Mouse (Mus musculus): Measurements from ENCODE around the gene Bola1. TPM values are rescaled to one million over a fixed set of nuclear protein-coding genes. Genes with fewer than 3 reads are reported as not detected.

Gene Bola1
- polyA plus RNA-seq, 1 experiment from 2014 or later = 75.7 TPM

DNA sequence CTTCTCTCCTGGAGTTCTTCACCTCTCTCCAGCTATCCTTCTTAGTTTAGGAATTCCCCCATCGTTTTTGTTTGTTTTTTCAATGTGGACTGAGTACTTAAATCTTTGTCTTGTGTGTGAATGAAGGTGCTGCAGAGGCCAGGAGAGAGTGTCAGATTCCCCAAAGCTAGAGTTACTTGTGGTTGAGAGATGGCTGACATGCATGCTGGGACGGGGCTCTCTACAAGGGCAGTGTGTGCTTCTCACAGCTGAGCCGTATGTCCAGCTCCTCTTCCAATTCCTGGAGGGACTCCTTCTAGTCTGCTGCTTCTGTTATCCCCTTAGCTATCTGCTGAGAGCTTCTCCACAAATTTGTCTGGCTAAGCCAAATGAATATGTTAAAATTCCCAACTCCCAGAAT, 16.3 kb upstream of the Bola1 start:
- H3K4me3 ChIP-seq (ENCODE audit: low read depth, low read length) = no peak overlapping the region
- H3K4me2 ChIP-seq (ENCODE audit: low read depth, low read length, severe bottlenecking) = no peak overlapping the region
- no peak overlapping the region for H3K27ac ChIP-seq (ENCODE audit: low read depth, low read length)
- no peak for DNase-seq (ENCODE audit: low spot score)
- H3K9me3 ChIP-seq (ENCODE audit: control insufficient read depth, low read length) = no peaks in the 10 kb centered on the region
- H3K36me3 ChIP-seq (ENCODE audit: control insufficient read depth, insufficient read depth, low read length) = no peaks in the 10 kb centered on the region
- 71% methylated on average over 3 of the region's 3 CpGs for WGBS
- no peaks in the 10 kb centered on the region for H3K27me3 ChIP-seq (ENCODE audit: control insufficient read depth, insufficient read depth, low read length)
- no peak for ATAC-seq (replicated peaks; ENCODE audit: low FRiP score)
- H3K9ac ChIP-seq (ENCODE audit: low read length) = no peak overlapping the region
- no peaks in the 10 kb centered on the region for H3K4me1 ChIP-seq (replicated peaks; ENCODE audit: control insufficient read depth, insufficient read depth, low read length)

DNA sequence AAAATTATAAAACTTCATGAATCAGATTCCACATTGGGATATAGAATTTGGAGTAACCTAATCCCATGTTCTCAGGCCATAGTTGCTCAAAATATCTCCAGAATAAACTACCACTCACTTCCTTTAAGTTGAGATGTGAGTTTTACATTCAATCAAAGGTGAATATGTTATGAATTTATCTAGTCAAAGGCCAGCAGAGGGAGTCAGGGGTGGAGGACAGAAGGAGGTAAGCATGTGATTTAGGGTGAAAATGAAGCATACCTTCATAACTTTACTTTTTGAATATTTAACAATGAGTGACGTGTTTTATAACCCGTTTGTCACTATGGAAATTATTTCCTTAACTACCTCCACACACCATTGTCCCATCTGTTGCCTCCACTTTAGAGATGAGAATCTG, 15.4 kb upstream of the Bola1 start:
- no peaks in the 10 kb centered on the region for H3K4me1 ChIP-seq (replicated peaks; ENCODE audit: control insufficient read depth, insufficient read depth, low read length)
- no peak overlapping the region for H3K9ac ChIP-seq (ENCODE audit: low read length)
- ATAC-seq (replicated peaks; ENCODE audit: low FRiP score) (no peak), DNase-seq (ENCODE audit: low spot score) (no peak)
- H3K27ac ChIP-seq (ENCODE audit: low read depth, low read length) = no peak overlapping the region
- H3K4me3 ChIP-seq (ENCODE audit: low read depth, low read length) = no peak overlapping the region
- no peaks in the 10 kb centered on the region for H3K9me3 ChIP-seq (ENCODE audit: control insufficient read depth, low read length)
- H3K36me3 ChIP-seq (ENCODE audit: control insufficient read depth, insufficient read depth, low read length) = no peaks in the 10 kb centered on the region
- no peak overlapping the region for H3K4me2 ChIP-seq (ENCODE audit: low read depth, low read length, severe bottlenecking)
- no peaks in the 10 kb centered on the region for H3K27me3 ChIP-seq (ENCODE audit: control insufficient read depth, insufficient read depth, low read length)
- 92% methylated on average over 2 of the region's 2 CpGs for WGBS

DNA sequence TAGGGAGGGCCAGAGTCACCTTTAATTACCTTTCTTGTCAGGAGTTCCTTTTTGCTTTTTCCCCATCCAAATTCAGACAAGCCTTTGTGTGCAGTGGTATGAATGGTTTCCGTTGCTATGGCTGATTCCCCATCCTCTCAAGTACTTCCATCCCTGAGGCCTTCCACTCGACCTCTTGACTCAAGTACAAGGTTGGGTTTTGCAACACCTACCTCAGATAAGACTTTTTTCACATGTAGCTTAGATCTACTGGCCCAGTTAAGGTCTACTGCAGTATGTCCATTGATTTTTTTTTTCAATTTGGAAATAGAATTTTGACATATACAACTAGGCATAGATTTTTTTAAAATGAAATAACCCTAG, 12.2 kb upstream of the Bola1 start:
- Histone ChIP-seq H3K27me3 (ENCODE audit: control insufficient read depth, insufficient read depth, low read length) (no peaks in the 10 kb centered on the region), H3K4me3 (ENCODE audit: low read depth, low read length) (no peak overlapping the region), H3K36me3 (ENCODE audit: control insufficient read depth, insufficient read depth, low read length) (no peaks in the 10 kb centered on the region), H3K4me1 (replicated peaks; ENCODE audit: control insufficient read depth, insufficient read depth, low read length) (0 out of 2 replicates have a peak, but pooled peaks cover 2% of the 10 kb centered on the region), H3K9me3 (ENCODE audit: control insufficient read depth, low read length) (no peaks in the 10 kb centered on the region), H3K4me2 (ENCODE audit: low read depth, low read length, severe bottlenecking) (no peak overlapping the region), H3K9ac (ENCODE audit: low read length) (no peak overlapping the region), H3K27ac (ENCODE audit: low read depth, low read length) (no peak overlapping the region)
- no peak for DNase-seq (ENCODE audit: low spot score)
- ATAC-seq (replicated peaks; ENCODE audit: low FRiP score) = no peak
- 69% methylated on average over 2 of the region's 2 CpGs for WGBS

DNA sequence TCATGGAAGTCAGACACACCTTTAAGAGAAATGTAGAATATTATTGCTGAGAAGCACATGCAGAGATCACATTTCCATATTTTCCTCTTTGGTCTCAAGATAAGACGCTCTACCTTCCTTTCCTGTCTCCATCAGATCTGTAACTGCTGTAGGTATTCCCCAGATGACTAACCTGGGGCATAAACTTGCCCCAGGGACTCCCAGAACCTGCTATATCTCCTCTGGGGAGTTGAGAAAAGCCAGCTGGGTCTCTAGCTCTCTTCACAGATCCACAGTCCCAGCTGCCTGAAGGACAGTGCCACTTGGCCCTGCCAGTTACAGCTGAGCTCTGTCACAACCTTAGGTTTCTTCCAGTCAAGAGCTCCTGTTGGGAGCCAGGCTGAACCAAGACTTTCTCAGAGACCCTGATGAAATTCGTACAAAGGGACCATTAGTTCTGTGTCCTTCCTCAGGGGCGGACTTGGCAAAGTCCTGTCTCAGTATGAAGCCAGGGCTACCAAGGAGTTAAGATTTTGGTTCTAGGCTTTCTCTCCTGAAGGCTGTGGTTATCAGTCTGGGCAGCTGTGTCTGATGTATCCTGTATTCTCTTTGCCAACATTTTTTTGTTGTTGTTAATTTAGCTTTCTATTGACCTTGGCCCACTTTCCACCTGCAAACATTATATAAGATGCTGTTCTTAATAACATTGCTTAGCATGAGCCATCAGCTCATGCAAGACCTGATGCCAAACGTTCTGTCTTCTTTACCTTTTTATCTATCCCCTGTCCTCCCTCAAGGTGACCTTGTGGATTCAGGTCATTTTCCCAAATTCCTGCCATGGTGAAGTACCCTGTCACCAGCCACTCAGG, 11.6 kb upstream of the Bola1 start:
- H3K27me3 ChIP-seq (ENCODE audit: control insufficient read depth, insufficient read depth, low read length) = no peaks in the 10 kb centered on the region
- no peaks in the 10 kb centered on the region for H3K36me3 ChIP-seq (ENCODE audit: control insufficient read depth, insufficient read depth, low read length)

DNA sequence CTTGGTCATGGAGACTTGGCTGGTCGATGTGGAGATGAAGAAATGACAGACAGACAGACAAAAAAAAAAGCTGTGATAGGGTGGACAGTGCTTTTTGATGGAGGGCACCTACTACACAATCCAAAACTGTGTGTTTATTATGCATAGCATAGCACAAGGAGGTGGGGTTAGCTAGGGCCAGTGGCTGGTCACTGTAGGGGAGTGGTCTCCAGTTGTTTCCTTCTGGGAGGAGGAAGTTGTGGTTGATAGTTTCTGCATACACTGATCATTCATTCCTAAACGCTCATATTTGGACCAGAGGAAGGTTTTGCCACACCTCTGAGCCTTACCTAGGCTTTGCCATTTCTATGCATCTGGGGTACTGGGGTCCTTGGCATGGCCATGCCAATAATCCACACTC, 10.9 kb upstream of the Bola1 start:
- Histone ChIP-seq H3K27me3 (ENCODE audit: control insufficient read depth, insufficient read depth, low read length) (no peaks in the 10 kb centered on the region), H3K4me1 (replicated peaks; ENCODE audit: control insufficient read depth, insufficient read depth, low read length) (0 out of 2 replicates have a peak, but pooled peaks cover 2% of the 10 kb centered on the region), H3K36me3 (ENCODE audit: control insufficient read depth, insufficient read depth, low read length) (no peaks in the 10 kb centered on the region), H3K9me3 (ENCODE audit: control insufficient read depth, low read length) (no peaks in the 10 kb centered on the region), H3K9ac (ENCODE audit: low read length) (no peak overlapping the region), H3K4me2 (ENCODE audit: low read depth, low read length, severe bottlenecking) (no peak overlapping the region), H3K27ac (ENCODE audit: low read depth, low read length) (no peak overlapping the region), H3K4me3 (ENCODE audit: low read depth, low read length) (no peak overlapping the region)
- ATAC-seq (replicated peaks; ENCODE audit: low FRiP score) = no peak
- DNase-seq (ENCODE audit: low spot score) = no peak
- 79% methylated on average over 2 of the region's 2 CpGs for WGBS

More for the DNA sequence above, 11.6 kb upstream of the Bola1 start:
- H3K4me2 ChIP-seq (ENCODE audit: low read depth, low read length, severe bottlenecking) = no peak overlapping the region
- no peak for DNase-seq (ENCODE audit: low spot score)
- no peak overlapping the region for H3K9ac ChIP-seq (ENCODE audit: low read length)
- no peak overlapping the region for H3K4me3 ChIP-seq (ENCODE audit: low read depth, low read length)
- no peak overlapping the region for H3K27ac ChIP-seq (ENCODE audit: low read depth, low read length)
- ATAC-seq (replicated peaks; ENCODE audit: low FRiP score) = no peak
- WGBS = 72% methylated on average over 4 of the region's 4 CpGs
- 0 out of 2 replicates have a peak, but pooled peaks cover 2% of the 10 kb centered on the region for H3K4me1 ChIP-seq (replicated peaks; ENCODE audit: control insufficient read depth, insufficient read depth, low read length)
- H3K9me3 ChIP-seq (ENCODE audit: control insufficient read depth, low read length) = no peaks in the 10 kb centered on the region

DNA sequence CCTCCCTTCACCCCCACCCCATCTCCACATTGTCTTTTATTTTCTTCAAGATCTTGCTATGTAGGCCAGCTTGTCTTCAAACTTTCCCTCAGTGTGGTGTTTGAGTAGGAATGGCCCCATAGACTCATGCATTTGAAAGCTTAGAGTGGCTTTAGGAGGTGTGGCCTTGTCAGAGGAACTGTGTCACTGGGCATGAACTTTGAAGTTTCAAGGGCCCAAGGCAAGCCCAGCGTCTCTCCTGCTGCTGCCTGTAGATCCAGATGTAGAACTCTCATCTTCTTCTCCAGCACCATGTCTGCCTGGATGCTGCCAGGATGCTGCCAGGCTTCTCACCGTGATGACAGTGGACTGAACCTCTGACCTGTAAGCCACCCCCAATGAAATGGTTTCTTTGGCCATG, 9.3 kb upstream of the Bola1 start:
- peaks cover 5% of the 10 kb centered on the region; the same call in 1 of the 2 replicates for H3K4me1 ChIP-seq (replicated peaks; ENCODE audit: control insufficient read depth, insufficient read depth, low read length)
- no peaks in the 10 kb centered on the region for H3K36me3 ChIP-seq (ENCODE audit: control insufficient read depth, insufficient read depth, low read length)
- WGBS = 81% methylated on average over 2 of the region's 2 CpGs
- H3K9ac ChIP-seq (ENCODE audit: low read length) = no peak overlapping the region
- H3K4me2 ChIP-seq (ENCODE audit: low read depth, low read length, severe bottlenecking) = no peak overlapping the region
- ATAC-seq (replicated peaks; ENCODE audit: low FRiP score) (no peak), DNase-seq (ENCODE audit: low spot score) (no peak)
- H3K4me3 ChIP-seq (ENCODE audit: low read depth, low read length) = no peak overlapping the region
- no peaks in the 10 kb centered on the region for H3K27me3 ChIP-seq (ENCODE audit: control insufficient read depth, insufficient read depth, low read length)
- no peaks in the 10 kb centered on the region for H3K9me3 ChIP-seq (ENCODE audit: control insufficient read depth, low read length)
- no peak overlapping the region for H3K27ac ChIP-seq (ENCODE audit: low read depth, low read length)

DNA sequence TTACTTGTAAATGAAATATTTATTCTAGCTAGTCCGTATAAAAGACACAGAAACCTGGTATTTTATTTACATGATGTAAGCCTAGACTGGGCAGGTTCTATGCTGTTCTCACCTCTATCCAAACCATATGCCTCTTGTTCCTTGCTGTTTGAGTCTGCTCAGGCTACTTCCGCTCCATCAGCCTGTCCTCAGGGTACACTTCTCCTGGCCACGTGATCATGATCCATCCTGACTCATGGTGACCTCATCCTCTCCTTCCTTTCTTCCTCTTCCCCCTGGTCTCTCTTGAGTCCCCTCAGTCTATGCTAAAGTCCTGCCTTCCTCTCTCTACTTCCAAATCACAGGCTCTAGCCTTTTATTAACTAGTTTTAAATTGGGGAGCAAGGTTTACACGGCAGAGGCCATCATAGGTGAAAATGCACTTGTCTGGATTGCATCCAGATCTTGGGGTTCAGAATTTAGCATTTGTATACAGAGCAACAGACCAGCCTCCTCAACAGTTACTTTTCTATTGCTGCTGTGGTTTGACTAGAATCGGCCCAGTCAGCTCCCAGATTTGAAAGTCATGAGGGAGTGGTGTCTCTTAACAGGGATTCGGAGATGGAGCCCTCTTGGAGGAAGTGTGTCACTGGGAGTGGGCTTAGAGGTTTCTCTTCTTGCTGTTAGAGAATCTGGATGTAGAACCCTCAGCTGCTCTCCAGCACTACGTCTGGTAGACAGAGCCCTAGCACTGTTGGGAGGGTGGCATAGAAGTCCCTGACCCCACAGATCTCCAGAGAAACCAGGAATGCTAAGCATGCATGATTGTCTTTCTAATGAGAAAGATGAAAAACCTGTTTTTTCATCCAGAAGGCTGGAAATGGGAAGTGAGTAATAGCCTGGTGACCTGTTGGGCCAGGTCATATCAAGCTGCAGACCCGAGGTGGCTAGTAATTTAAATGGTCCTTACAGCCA, 7.5 kb upstream of the Bola1 start:
- ATAC-seq (replicated peaks; ENCODE audit: low FRiP score) (no peak), DNase-seq (ENCODE audit: low spot score) (no peak)
- Histone ChIP-seq H3K9ac (ENCODE audit: low read length) (no peak overlapping the region), H3K36me3 (ENCODE audit: control insufficient read depth, insufficient read depth, low read length) (no peaks in the 10 kb centered on the region), H3K9me3 (ENCODE audit: control insufficient read depth, low read length) (no peaks in the 10 kb centered on the region), H3K4me3 (ENCODE audit: low read depth, low read length) (no peak overlapping the region), H3K4me1 (replicated peaks; ENCODE audit: control insufficient read depth, insufficient read depth, low read length) (peaks cover 10% of the 10 kb centered on the region; the same call in 1 of the 2 replicates), H3K4me2 (ENCODE audit: low read depth, low read length, severe bottlenecking) (no peak overlapping the region), H3K27ac (ENCODE audit: low read depth, low read length) (no peak overlapping the region), H3K27me3 (ENCODE audit: control insufficient read depth, insufficient read depth, low read length) (no peaks in the 10 kb centered on the region)
- WGBS = 77% methylated on average over 8 of the region's 8 CpGs

DNA sequence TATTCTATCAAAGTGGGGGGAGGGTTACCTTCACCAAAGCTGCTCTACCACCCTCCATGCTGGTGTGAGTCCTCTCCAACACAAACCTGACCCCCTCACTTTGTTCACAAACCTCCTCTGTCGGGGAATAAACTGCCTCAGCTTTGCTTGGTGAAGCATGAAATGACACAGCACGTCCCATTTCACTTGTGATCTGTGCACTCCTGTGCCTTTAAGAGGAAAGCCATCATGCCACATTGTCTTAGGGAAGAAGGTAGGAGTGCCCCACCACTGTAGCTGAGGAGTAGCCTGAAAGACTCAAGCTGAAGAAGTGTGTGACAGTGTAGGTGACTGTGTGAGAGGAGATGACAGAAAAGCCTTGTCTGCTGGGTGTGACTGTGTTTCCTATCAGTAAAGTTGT, 5.9 kb upstream of the Bola1 start:
- H3K27me3 ChIP-seq (ENCODE audit: control insufficient read depth, insufficient read depth, low read length) = no peaks in the 10 kb centered on the region
- no peak overlapping the region for H3K27ac ChIP-seq (ENCODE audit: low read depth, low read length)
- ATAC-seq (replicated peaks; ENCODE audit: low FRiP score) (no peak), DNase-seq (ENCODE audit: low spot score) (no peak)
- H3K4me3 ChIP-seq (ENCODE audit: low read depth, low read length) = no peak overlapping the region
- peaks cover 10% of the 10 kb centered on the region; the same call in 1 of the 2 replicates for H3K4me1 ChIP-seq (replicated peaks; ENCODE audit: control insufficient read depth, insufficient read depth, low read length)
- H3K4me2 ChIP-seq (ENCODE audit: low read depth, low read length, severe bottlenecking) = no peak overlapping the region
- H3K9ac ChIP-seq (ENCODE audit: low read length) = peak overlapping the region; percentile 35
- no peaks in the 10 kb centered on the region for H3K9me3 ChIP-seq (ENCODE audit: control insufficient read depth, low read length)
- WGBS = 10% methylated on average over 2 of the region's 2 CpGs
- no peaks in the 10 kb centered on the region for H3K36me3 ChIP-seq (ENCODE audit: control insufficient read depth, insufficient read depth, low read length)

All from forebrain, embryonic 11.5 days (tissue).